Mouse (Mus musculus) embryonic stem cell, embryonic (primary cell): ENCODE data around the gene Gm45716.

Experiments used
- CTCF ChIA-PET, 4 experiments: fragments of 300-600 bp in 2 of 4; fragments of 350-600 bp in 2 of 4; sonication (Branson Sonifier 250); formaldehyde crosslinking; loops; one replicate each; lab custom pipeline; 2022; ENCODE audit warnings: inconsistent platforms in 2 of 4; lab: Charles Lee
- POLR2A ChIA-PET, 4 experiments: fragments of 300-600 bp in 2 of 4; fragments of 350-600 bp in 2 of 4; sonication (Branson Sonifier 250); formaldehyde crosslinking; loops; one replicate each; lab custom pipeline; 2022; ENCODE audit warnings: antibody characterized with exemption in 4 of 4, inconsistent platforms in 1 of 4; lab: Charles Lee

The Gm45716 gene

GRCm38 (mm10) chr11:90259071-90259470 is 71.6 kb downstream of the Gm45716 start:
- ChIA-PET CTCF (no interaction called here), POLR2A (no interaction called here)

DNA sequence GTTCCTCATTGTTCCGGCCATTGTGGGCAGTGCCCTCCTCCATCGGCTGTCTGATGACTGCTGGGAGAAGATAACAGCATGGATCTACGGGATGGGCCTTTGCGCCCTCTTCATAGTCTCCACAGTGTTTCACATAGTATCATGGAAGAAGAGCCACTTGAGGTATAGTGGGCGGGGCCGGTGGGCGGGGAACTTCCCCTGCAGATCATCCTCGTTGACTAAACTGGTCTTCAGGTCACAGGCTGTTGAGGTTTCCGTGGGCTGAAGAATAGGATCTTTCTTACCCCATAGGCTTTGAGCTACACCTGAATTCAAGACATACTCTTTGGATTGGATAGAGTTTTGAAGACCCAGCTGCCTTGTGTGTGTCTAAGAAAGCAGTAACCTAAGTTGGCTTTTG is 72.3 kb downstream of the Gm45716 start:
- POLR2A ChIA-PET, result interaction anchor here in 2 of 4 experiments (1.1 kb wide), 2 partner anchors 11 kb away, joined by 3 to 4 read pairs; partner anchors contain the start of gene Mmd (in 2 of the 2)

GRCm38 (mm10) chr11:90264180-90264579 is 76.7 kb downstream of the Gm45716 start:
- ChIA-PET CTCF (no interaction called here), POLR2A (interaction anchor here in 1 of 4 experiments (1.7 kb wide), 1 partner anchor 15 kb away, joined by 5 read pairs; the partner anchor contains the start of gene Mmd)

More for the DNA sequence above, 72.3 kb downstream of the Gm45716 start:
- CTCF ChIA-PET, result interaction anchor here in 1 of 4 experiments (1.0 kb wide), 1 partner anchor 10 kb away, joined by 3 read pairs; the partner anchor contains the start of gene Mmd

DNA sequence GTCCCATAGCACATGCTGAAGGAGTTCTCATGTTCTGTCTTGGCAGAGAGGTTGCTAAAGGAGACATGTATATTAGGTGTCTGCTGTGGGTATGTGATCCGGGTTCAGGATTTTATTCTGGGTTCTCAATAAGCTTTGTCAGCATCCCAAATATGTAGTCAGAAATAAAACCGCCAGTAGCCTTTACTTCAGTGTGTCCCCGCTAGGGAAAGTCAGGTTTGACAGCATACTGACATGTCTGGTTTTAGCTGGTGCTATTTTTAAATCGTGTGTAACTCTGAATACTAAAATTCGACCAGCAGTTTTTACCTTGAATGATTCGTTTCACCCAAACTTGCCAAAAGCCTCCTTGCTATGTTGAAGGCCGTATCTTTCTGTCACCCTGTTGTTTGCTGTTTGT is 78.1 kb downstream of the Gm45716 start:
- ChIA-PET CTCF (no interaction called here), POLR2A (interaction anchor here in 1 of 4 experiments (1.7 kb wide), 1 partner anchor 16 kb away, joined by 5 read pairs; the partner anchor contains the start of gene Mmd)

DNA sequence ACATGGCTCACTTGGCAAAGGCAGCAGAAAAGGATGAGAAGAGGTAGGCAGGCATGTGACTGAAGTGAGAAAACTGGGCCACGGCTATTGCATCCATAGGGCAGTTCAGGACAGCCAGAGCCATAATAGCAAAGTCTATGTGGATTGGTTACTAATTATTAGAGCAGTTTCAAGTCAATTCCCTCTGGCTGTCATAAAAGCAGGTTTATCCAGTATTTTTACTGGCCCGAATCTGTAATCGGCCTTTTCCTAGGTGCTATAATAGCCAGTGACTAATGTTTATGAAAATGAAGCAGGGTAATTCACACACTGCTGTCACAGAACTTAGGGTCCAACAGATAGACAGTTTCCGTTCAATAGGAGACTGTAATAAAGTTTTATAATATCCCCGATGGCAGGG is 81.5 kb downstream of the Gm45716 start:
- CTCF ChIA-PET, result no interaction called here
- POLR2A ChIA-PET, result no interaction called here

- ChIA-PET CTCF (interaction anchor here in 1 of 4 experiments (0.8 kb wide), 1 partner anchor 12 kb away, joined by 3 read pairs; no protein-coding TSS in a partner anchor), POLR2A (interaction anchor here in 2 of 4 experiments (0.7 to 0.9 kb wide), 2 partner anchors 20 to 21 kb away, joined by 3 to 5 read pairs; partner anchors contain the start of gene Mmd (in 1 of the 2))
These were observed 82.1 kb downstream of the Gm45716 start for GRCm38 (mm10) chr11:90269398-90270123.

GRCm38 (mm10) chr11:90270132-90270877 is 82.8 kb downstream of the Gm45716 start:
- CTCF ChIA-PET, result interaction anchor here in 1 of 4 experiments (0.8 kb wide), 1 partner anchor 11 kb away, joined by 3 read pairs; no protein-coding TSS in a partner anchor
- POLR2A ChIA-PET, result interaction anchor here in 2 of 4 experiments (0.7 to 0.9 kb wide), 2 partner anchors 21 kb away, joined by 3 to 5 read pairs; partner anchors contain the start of gene Mmd (in 1 of the 2)

- POLR2A ChIA-PET, result no interaction called here
- CTCF ChIA-PET, result interaction anchor here in 1 of 4 experiments (0.7 kb wide), 2 partner anchors 104 to 109 kb away, joined by 10 to 15 read pairs; no protein-coding TSS in a partner anchor
These were observed 86.7 kb downstream of the Gm45716 start for GRCm38 (mm10) chr11:90274187-90274586.

DNA sequence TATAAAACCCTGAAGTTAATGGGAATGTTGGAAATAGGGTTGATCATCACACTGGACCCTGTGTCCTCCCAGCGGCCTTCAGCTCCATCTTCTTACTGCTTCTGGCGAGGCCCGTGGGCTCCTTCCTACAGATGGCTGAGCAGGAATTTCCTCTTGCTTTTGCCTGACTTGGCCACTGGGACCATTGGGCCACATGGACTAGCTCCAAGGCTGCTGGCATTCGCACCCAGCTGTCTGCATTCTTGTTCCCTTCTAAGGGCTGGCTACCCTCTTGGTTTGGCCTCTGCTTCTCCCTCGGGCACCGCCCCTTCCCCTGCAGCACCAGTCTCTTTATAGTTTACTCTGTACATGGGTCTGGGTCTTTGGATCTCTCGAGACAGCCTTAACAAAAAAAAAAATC is 88.2 kb downstream of the Gm45716 start:
- CTCF ChIA-PET, result no interaction called here
- POLR2A ChIA-PET, result no interaction called here

DNA sequence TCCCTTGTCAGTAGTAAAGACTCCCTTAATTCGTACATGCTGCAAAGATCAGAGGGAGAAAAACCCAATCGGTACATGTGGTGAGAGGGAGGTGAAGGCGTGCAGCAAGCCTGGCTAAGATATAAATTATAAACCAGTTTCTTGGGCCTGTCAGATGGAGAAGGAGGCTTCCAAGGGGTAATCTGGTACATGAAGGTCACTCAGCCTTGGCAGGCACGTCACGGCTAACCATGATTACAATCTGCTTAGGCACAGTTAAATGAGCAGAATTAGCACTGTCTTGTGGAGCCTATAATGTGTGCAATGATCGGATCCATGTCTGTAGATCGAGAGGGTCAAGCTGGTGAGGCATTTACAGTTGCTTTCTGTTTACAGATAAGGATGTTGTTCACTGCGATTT is 88.7 kb downstream of the Gm45716 start:
- POLR2A ChIA-PET, result no interaction called here
- CTCF ChIA-PET, result no interaction called here

DNA sequence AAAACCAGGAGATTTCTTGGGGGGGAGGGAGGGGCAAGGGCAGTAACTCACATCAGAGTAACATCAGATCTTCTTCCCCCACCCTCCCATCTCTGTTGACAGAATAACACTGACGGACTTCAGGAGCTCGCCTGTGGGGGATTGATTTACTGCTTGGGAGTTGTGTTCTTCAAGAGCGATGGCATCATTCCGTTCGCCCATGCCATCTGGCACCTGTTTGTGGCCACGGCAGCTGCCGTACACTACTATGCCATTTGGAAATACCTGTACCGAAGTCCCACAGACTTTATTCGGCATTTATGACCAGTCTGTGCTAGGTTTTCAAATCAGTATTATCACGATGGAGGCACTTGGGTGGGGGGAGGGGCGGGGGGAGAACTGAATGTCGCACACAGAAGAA is 89.1 kb downstream of the Gm45716 start:
- ChIA-PET POLR2A (no interaction called here), CTCF (no interaction called here)

DNA sequence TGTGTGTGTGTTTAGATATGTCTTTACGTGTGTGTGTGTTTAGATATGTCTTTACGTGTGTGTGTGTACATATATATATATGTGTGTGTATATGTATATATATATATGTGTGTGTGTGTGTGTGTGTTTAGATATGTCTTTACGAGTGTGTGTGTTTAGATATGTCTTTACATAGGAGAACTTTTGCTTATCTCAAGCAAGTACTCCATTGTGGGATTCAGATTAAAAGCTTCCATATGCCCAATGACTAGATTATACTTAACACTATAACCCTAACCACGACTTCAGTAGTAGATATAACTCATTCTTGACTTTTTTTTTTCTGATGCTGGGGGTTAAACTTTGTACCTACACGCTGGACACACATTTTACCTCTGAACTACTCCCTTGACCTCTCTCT is 92.6 kb downstream of the Gm45716 start:
- POLR2A ChIA-PET, result no interaction called here

GRCm38 (mm10) chr11:90281943-90282342 is 94.5 kb downstream of the Gm45716 start:
- POLR2A ChIA-PET, result interaction anchor here in 1 of 4 experiments (0.5 kb wide), 1 partner anchor 845 kb away, joined by 3 read pairs; no protein-coding TSS in a partner anchor
- CTCF ChIA-PET, result interaction anchor here in 2 of 4 experiments (0.6 to 0.7 kb wide), 2 partner anchors 12 to 25 kb away, joined by 3 read pairs; no protein-coding TSS in a partner anchor

More for the DNA sequence above, 92.6 kb downstream of the Gm45716 start:
- CTCF ChIA-PET, result no interaction called here

GRCm38 (mm10) chr11:90283159-90283558 is 95.7 kb downstream of the Gm45716 start:
- CTCF ChIA-PET, result no interaction called here
- POLR2A ChIA-PET, result no interaction called here

- POLR2A ChIA-PET, result interaction anchor here in 1 of 4 experiments (0.8 kb wide), 1 partner anchor 22 kb away, joined by 3 read pairs; no protein-coding TSS in a partner anchor
These were observed 96.1 kb downstream of the Gm45716 start for GRCm38 (mm10) chr11:90283601-90284000.

DNA sequence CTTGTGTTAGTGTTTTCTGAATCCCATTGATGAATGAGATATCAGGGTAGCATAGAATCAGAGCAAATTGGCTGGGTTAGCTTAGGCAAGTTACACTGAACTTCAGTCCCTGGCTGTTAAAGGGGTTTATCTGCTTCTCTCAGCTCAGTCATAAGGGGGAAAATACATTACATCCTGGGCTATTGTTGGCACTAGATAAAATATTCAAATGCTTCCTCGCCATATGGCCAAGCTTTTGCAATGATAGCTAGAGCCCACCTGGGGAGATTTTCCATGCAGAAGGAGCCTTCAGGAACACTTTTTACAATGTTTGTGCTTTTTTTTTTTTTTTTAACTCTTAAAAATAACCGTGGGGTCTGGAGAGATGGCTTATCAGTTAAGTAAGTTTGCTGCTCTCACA is 96.6 kb downstream of the Gm45716 start:
- CTCF ChIA-PET, result interaction anchor here in 1 of 4 experiments (0.5 kb wide), 1 partner anchor 291 kb away, joined by 3 read pairs; no protein-coding TSS in a partner anchor

More at GRCm38 (mm10) chr11:90283601-90284000, 96.1 kb downstream of the Gm45716 start:
- CTCF ChIA-PET, result no interaction called here

GRCm38 (mm10) chr11:90284623-90285022 is 97.1 kb downstream of the Gm45716 start:
- CTCF ChIA-PET, result interaction anchor here in 1 of 4 experiments (0.5 kb wide), 1 partner anchor 291 kb away, joined by 3 read pairs; no protein-coding TSS in a partner anchor

More for the DNA sequence above, 96.6 kb downstream of the Gm45716 start:
- POLR2A ChIA-PET, result interaction anchor here in 2 of 4 experiments (0.8 to 1.5 kb wide), 2 partner anchors 10 to 23 kb away, joined by 3 to 4 read pairs; no protein-coding TSS in a partner anchor

GRCm38 (mm10) chr11:90286550-90287154 is 99.2 kb downstream of the Gm45716 start:
- POLR2A ChIA-PET, result no interaction called here
- CTCF ChIA-PET, result interaction anchor here in 1 of 4 experiments (0.7 kb wide), 1 partner anchor 86 kb away, joined by 3 read pairs; no protein-coding TSS in a partner anchor

More at GRCm38 (mm10) chr11:90284623-90285022, 97.1 kb downstream of the Gm45716 start:
- POLR2A ChIA-PET, result interaction anchor here in 1 of 4 experiments (1.5 kb wide), 1 partner anchor 9 kb away, joined by 4 read pairs; no protein-coding TSS in a partner anchor
